Mouse (Mus musculus) MEL (cell line): ENCODE results near the gene Lmntd1. TPM values are rescaled to one million over a fixed set of nuclear protein-coding genes. Genes with fewer than 3 reads are reported as not detected.

Source experiments
- DNase-seq: peaks from one replicate; pipeline ENCODE4 v3.0.0; 2011; ENCODE audit warnings: low read depth, low spot score
- H3K27ac ChIP-seq: 2 replicates; pipeline ENCODE4 v1.5.1; 2012; ENCODE audit warnings: low read depth, mild to moderate bottlenecking, control low read depth, low read length, moderate library complexity; ENCODE audit not compliant: control insufficient read depth
- H3K27me3 ChIP-seq, 2 experiments: fragments of 150-350 bp in 1 of 2; sonication (generic) in 1 of 2; 2 replicates each; pipeline ENCODE4 v1.6.1; 2012; ENCODE audit warnings: low read length in 2 of 2, mild to moderate bottlenecking in 2 of 2, improper control_type of control experiment in 1 of 2, moderate library complexity in 1 of 2; ENCODE audit not compliant: insufficient read depth in 2 of 2, control insufficient read depth in 1 of 2
- H3K36me3 ChIP-seq, 2 experiments: 2 replicates each; pipeline ENCODE4 v1.6.1; 2012 to 2014; ENCODE audit warnings: low read length in 2 of 2, improper control_type of control experiment in 1 of 2, inconsistent platforms in 1 of 2, mild to moderate bottlenecking in 1 of 2; ENCODE audit not compliant: insufficient read depth in 2 of 2, control insufficient read depth in 1 of 2
- H3K4me1 ChIP-seq, 2 experiments: fragments of 150-350 bp in 1 of 2; sonication (generic) in 1 of 2; 2 replicates each; pipeline ENCODE4 v1.6.1; 2012; ENCODE audit warnings: low read length in 2 of 2, improper control_type of control experiment in 1 of 2, mild to moderate bottlenecking in 1 of 2; ENCODE audit not compliant: insufficient read depth in 2 of 2, control insufficient read depth in 1 of 2
- H3K4me3 ChIP-seq, 2 experiments: fragments of 150-350 bp in 1 of 2; sonication (generic) in 1 of 2; 2 replicates each; pipeline ENCODE4 v1.5.1; 2012; ENCODE audit warnings: low read depth in 2 of 2, low read length in 2 of 2, mild to moderate bottlenecking in 2 of 2, moderate library complexity in 2 of 2, control low read depth in 1 of 2, improper control_type of control experiment in 1 of 2; ENCODE audit not compliant: control insufficient read depth in 1 of 2, insufficient read depth in 1 of 2
- H3K79me2 ChIP-seq: 2 replicates; pipeline ENCODE4 v1.6.1; 2012; ENCODE audit warnings: mild to moderate bottlenecking, low read length, moderate library complexity; ENCODE audit not compliant: control insufficient read depth, poor library complexity, insufficient read depth
- H3K9ac ChIP-seq: 2 replicates; pipeline ENCODE4 v1.6.1; 2012; ENCODE audit warnings: low read depth, mild to moderate bottlenecking, control low read depth, low read length, moderate library complexity; ENCODE audit not compliant: control insufficient read depth, poor library complexity, severe bottlenecking
- H3K9me3 ChIP-seq: fragments of 150-350 bp; sonication (generic); replicated peaks from 2 replicates; pipeline ENCODE4 v1.6.1; 2012; ENCODE audit warnings: mild to moderate bottlenecking, low read length, improper control_type of control experiment, moderate library complexity; ENCODE audit not compliant: insufficient read depth
- BHLHE40 ChIP-seq: IDR thresholded peaks from 2 replicates; pipeline ENCODE4 v1.6.1; 2012; ENCODE audit warnings: low read depth, mild to moderate bottlenecking, inconsistent platforms, low read length, improper control_type of control experiment, borderline replicate concordance
- CHD1 ChIP-seq: IDR thresholded peaks from 2 replicates; pipeline ENCODE4 v1.6.1; 2012; ENCODE audit warnings: low read depth, mild to moderate bottlenecking, inconsistent platforms, low read length, improper control_type of control experiment
- CHD2 ChIP-seq: IDR thresholded peaks from 2 replicates; pipeline ENCODE4 v1.6.1; 2011; ENCODE audit warnings: low read length, improper control_type of control experiment
- E2F4 ChIP-seq: IDR thresholded peaks from 2 replicates; pipeline ENCODE4 v1.6.1; 2011; ENCODE audit warnings: low read depth, low read length, improper control_type of control experiment, borderline replicate concordance
- EP300 ChIP-seq, 2 experiments: IDR thresholded peaks; 2 replicates each; pipeline ENCODE4 v1.6.1; 2011; ENCODE audit warnings: improper control_type of control experiment in 2 of 2, low read length in 2 of 2, low read depth in 1 of 2, mild to moderate bottlenecking in 1 of 2
- GABPA ChIP-seq: IDR thresholded peaks from 2 replicates; pipeline ENCODE4 v1.6.1; 2012; ENCODE audit warnings: low read depth, mild to moderate bottlenecking, inconsistent platforms, low read length, improper control_type of control experiment, moderate library complexity
- HCFC1 ChIP-seq: IDR thresholded peaks from 2 replicates; pipeline ENCODE4 v1.6.1; 2012; ENCODE audit warnings: low read depth, mild to moderate bottlenecking, inconsistent platforms, low read length, improper control_type of control experiment, moderate library complexity
- JUND ChIP-seq: IDR thresholded peaks from 2 replicates; pipeline ENCODE4 v1.6.1; 2011; ENCODE audit warnings: low read depth, mild to moderate bottlenecking, improper control_type of control experiment, low read length
- MAZ ChIP-seq: IDR thresholded peaks from 2 replicates; pipeline ENCODE4 v1.6.1; 2012; ENCODE audit warnings: low read depth, mild to moderate bottlenecking, inconsistent platforms, low read length, improper control_type of control experiment
- MXI1 ChIP-seq: IDR thresholded peaks from 2 replicates; pipeline ENCODE4 v1.6.1; 2011; ENCODE audit warnings: mild to moderate bottlenecking, low read depth, low read length, improper control_type of control experiment
- NELFE ChIP-seq: IDR thresholded peaks from 2 replicates; pipeline ENCODE4 v1.6.1; 2011; ENCODE audit warnings: low read depth, low read length, improper control_type of control experiment
- NRF1 ChIP-seq: IDR thresholded peaks from 2 replicates; pipeline ENCODE4 v1.6.1; 2014; ENCODE audit warnings: low read depth, mild to moderate bottlenecking, inconsistent platforms, low read length, improper control_type of control experiment, moderate library complexity; ENCODE audit not compliant: poor library complexity, insufficient read depth, severe bottlenecking
- POLR2AphosphoS5 ChIP-seq: IDR thresholded peaks from 2 replicates; pipeline ENCODE4 v1.6.1; 2012; ENCODE audit warnings: low read depth, borderline replicate concordance, mild to moderate bottlenecking, inconsistent platforms, low read length, moderate library complexity, mixed read lengths
- TBP ChIP-seq: IDR thresholded peaks from 2 replicates; pipeline ENCODE4 v1.8.0; 2011; ENCODE audit warnings: low read depth, low read length, improper control_type of control experiment
- TCF12 ChIP-seq: IDR thresholded peaks from 2 replicates; pipeline ENCODE4 v1.6.1; 2014; ENCODE audit warnings: low read depth, mild to moderate bottlenecking, inconsistent platforms, low read length, improper control_type of control experiment, moderate library complexity
- USF1 ChIP-seq: IDR thresholded peaks from 2 replicates; pipeline ENCODE4 v1.6.1; 2014; ENCODE audit warnings: low read depth, mild to moderate bottlenecking, inconsistent platforms, low read length, improper control_type of control experiment, moderate library complexity
- ZKSCAN1 ChIP-seq: IDR thresholded peaks from 2 replicates; pipeline ENCODE4 v1.6.1; 2012; ENCODE audit warnings: low read depth, mild to moderate bottlenecking, inconsistent platforms, low read length, improper control_type of control experiment, moderate library complexity
- polyA plus RNA-seq, 2 experiments: library from polyadenylated mRNA; stranded (reverse) in 1 of 2; unstranded in 1 of 2; fragments of >175 nt in 1 of 2; fragments of >200 nt in 1 of 2; gene quantifications; 2 replicates each; pipeline versions ENCODE4 v1.2.1 to v1.2.4; 2012; ENCODE audit warnings: low replicate concordance in 2 of 2, low read depth in 1 of 2; ENCODE audit not compliant: insufficient read length in 2 of 2, insufficient read depth in 1 of 2, missing spikeins in 1 of 2
- total RNA-seq: library from RNA; depleted of rRNA; stranded (reverse); fragments of 300-350 nt; gene quantifications from 2 replicates; pipeline ENCODE4 v1.2.3, GENCODE M21; 2012

Gene Lmntd1
- total and polyA plus RNA-seq, 3 experiments: not detected

GRCm38 (mm10) chr6:145424156-145424555 is 190.0 kb downstream of the Lmntd1 start:
- no peaks in the 10 kb centered on the region for H3K4me1 ChIP-seq

GRCm38 (mm10) chr6:145423484-145423883 is 190.6 kb downstream of the Lmntd1 start:
- H3K9me3 ChIP-seq: no peaks in the 10 kb centered on the region
- H3K79me2 ChIP-seq: no peaks in the 10 kb centered on the region
- DNase-seq: no peak
- H3K9ac ChIP-seq: no peak overlapping the region
- no peaks in the 10 kb centered on the region for H3K27me3 ChIP-seq
- no peaks in the 10 kb centered on the region for H3K4me1 ChIP-seq
- no peak overlapping the region for H3K4me3 ChIP-seq
- H3K27ac ChIP-seq: no peak overlapping the region
- TF ChIP-seq TBP (no peak), BHLHE40 (no peak), CHD1 (no peak), EP300 (IDR thresholded peaks at IDR 0.05; ENCODE audit: low read depth in 1 of 2, low read length in 2 of 2) (no peak), MXI1 (no peak), TCF12 (no peak), CHD2 (no peak), E2F4 (no peak), USF1 (no peak), GABPA (no peak), NELFE (no peak), ZKSCAN1 (no peak)
- no peaks in the 10 kb centered on the region for H3K36me3 ChIP-seq

More at GRCm38 (mm10) chr6:145424156-145424555, 190.0 kb downstream of the Lmntd1 start:
- no peak for DNase-seq
- TF ChIP-seq HCFC1 (no peak), POLR2AphosphoS5 (no peak), EP300 (IDR thresholded peaks at IDR 0.05; ENCODE audit: low read depth in 1 of 2, low read length in 2 of 2) (no peak), TBP (no peak), JUND (no peak), NRF1 (no peak), MAZ (no peak), NELFE (no peak)
- Histone ChIP-seq H3K27me3 (no peaks in the 10 kb centered on the region), H3K9ac (no peak overlapping the region), H3K79me2 (no peaks in the 10 kb centered on the region), H3K36me3 (no peaks in the 10 kb centered on the region), H3K27ac (no peak overlapping the region), H3K9me3 (no peaks in the 10 kb centered on the region), H3K4me3 (no peak overlapping the region)
